Mouse (Mus musculus): Measurements from ENCODE around the gene Slc35f5. TPM values are rescaled to one million over a fixed set of nuclear protein-coding genes. Genes with fewer than 3 reads are reported as not detected.
A peak's percentile ranks its signal among the peaks of the same experiment; 100 is the strongest.
"Not testable (repeated sequence)": the region's sequence is repeated elsewhere in the genome, so short reads cannot be mapped to it uniquely, and the experiment has no call there.

The Slc35f5 gene
- polyA plus RNA-seq (2015; fragmentation: Nextera tagmentation; extraction: Ambion mirVana): 22.1 and 24.3 TPM in 2 replicates

DNA sequence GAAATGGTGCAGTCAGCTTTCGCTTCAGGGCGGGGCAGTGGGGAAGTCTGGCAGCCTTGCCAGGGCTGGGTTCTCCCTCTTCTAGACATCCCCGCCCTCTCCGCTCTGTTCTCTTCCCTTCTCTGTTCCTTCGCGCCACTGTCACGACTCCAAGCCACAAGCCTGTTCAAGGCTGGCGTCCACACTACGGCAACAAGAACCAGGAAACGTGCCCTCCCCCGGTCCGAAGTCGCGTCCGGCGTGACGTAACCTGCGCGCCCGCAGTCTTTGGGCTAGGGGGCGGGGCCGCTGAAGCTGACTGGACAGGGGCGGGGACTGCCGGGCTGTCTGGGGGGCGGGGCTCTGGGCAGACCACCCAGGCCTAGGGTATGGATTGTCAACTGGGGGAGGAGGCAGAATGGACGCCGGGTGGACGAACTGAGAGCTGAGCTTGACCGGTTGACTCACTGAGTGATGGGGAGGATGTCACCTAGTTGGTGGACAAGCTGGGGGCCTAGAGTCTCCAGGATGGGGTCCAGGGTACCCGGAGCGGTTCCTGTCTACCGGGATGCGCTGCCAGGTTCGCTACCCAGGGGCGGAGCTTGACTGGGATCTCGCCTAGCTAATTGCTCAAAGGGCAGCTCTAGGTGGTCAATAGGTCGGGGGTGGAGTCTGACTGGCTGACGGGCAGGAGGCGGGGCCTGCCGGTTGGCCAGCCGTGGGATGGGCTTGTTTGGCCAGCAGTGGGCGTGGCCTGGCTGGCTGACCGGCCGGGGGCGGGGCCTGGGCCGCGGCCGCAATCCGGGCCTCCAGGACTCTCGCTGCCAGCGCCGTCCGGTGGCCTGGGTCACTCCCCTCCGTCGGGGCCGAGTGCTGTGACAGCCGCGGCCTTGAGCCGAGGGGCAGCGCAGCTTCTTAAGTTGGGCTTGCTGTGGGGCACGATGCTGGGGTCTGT is at the start of gene Slc35f5:
Gene Slc35f5, plus strand, starts transcription at position 337 of the 934 bp plus-strand sequence.
- Histone ChIP-seq H3K9ac (peak within 1 kb of the TSS; percentile 81), H3K4me3 (peak within 1 kb of the TSS; percentile 77), H3K4me2 (peak within 1 kb of the TSS; percentile 74), H3K36me3 (ENCODE audit: poor library complexity, severe bottlenecking) (no peaks in the 10 kb centered on the region), H3K27ac (peak within 1 kb of the TSS; percentile 81), H3K4me1 (peaks cover 13% of the 10 kb centered on the region; the same call in 1 of the 2 replicates), H3K27me3 (no peaks in the 10 kb centered on the region), H3K9me3 (replicated peaks) (no peaks in the 10 kb centered on the region)
- peak; percentile 94 for ATAC-seq
- WGBS: under 1% methylated on average over 61 of the region's 61 CpGs

- Histone ChIP-seq H3K27ac (no peak overlapping the region), H3K9me3 (replicated peaks) (no peaks in the 10 kb centered on the region), H3K4me1 (no peaks in the 10 kb centered on the region), H3K9ac (no peak overlapping the region), H3K4me2 (no peak overlapping the region), H3K27me3 (no peaks in the 10 kb centered on the region), H3K36me3 (ENCODE audit: poor library complexity, severe bottlenecking) (no peaks in the 10 kb centered on the region), H3K4me3 (no peak overlapping the region)
- no peak for ATAC-seq
- WGBS: 86% methylated on average over 5 of the region's 5 CpGs
Measured at GRCm38 (mm10) chr1:125514706-125515105, 45.7 kb upstream of the Slc35f5 start.

DNA sequence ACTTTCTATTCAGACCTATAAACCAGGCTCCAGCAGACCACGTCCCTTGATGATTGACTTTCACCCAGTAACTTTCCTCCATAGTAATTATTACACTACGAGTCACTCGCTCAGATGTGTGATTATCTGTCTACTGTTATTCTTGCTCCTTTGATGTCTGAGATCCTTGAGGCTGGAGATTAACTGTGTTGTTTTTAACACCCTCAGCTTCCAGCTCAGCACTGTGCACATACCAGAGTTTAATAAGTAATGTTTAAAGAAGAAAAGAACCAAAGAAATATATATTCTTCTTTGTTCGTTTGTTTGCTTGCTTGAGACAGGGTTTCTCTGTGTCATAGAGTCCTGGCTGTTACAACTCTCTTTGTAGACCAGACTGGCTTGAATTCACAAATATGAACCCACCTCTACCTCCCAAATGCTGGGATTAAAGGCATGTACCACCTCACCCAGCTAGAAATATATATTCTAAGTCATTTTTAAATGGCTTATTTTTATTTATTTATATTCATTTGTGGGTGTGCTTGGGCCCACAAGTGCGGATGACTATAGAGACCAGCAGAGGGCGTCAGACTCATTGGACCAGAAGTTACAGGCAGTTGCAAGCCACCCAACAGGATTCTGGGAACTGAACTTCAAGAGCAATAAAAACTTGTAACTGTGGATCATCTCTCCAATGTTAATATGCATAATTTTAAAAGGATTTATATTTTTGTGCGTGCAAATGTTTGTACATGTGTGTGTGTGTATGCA is 43.3 kb upstream of the Slc35f5 start:
- WGBS: 80% methylated on average over 7 of the region's 7 CpGs
- Histone ChIP-seq H3K27ac (no peak overlapping the region), H3K4me1 (no peaks in the 10 kb centered on the region), H3K27me3 (no peaks in the 10 kb centered on the region), H3K4me3 (no peak overlapping the region), H3K9me3 (replicated peaks) (no peaks in the 10 kb centered on the region), H3K4me2 (no peak overlapping the region), H3K9ac (no peak overlapping the region), H3K36me3 (ENCODE audit: poor library complexity, severe bottlenecking) (no peaks in the 10 kb centered on the region)
- ATAC-seq: no peak

GRCm38 (mm10) chr1:125519107-125519611 is 41.2 kb upstream of the Slc35f5 start:
- no peaks in the 10 kb centered on the region for H3K4me1 ChIP-seq
- no peak overlapping the region for H3K4me2 ChIP-seq
- H3K4me3 ChIP-seq: no peak overlapping the region
- no peaks in the 10 kb centered on the region for H3K9me3 ChIP-seq (replicated peaks)
- no peaks in the 10 kb centered on the region for H3K27me3 ChIP-seq
- WGBS: 68% methylated on average over 5 of the region's 5 CpGs
- ATAC-seq: no peak
- no peak overlapping the region for H3K27ac ChIP-seq
- H3K9ac ChIP-seq: no peak overlapping the region
- no peaks in the 10 kb centered on the region for H3K36me3 ChIP-seq (ENCODE audit: poor library complexity, severe bottlenecking)

GRCm38 (mm10) chr1:125525965-125526665 is 34.3 kb upstream of the Slc35f5 start:
- Histone ChIP-seq H3K9ac (no peak overlapping the region), H3K4me1 (no peaks in the 10 kb centered on the region), H3K27me3 (no peaks in the 10 kb centered on the region), H3K9me3 (replicated peaks) (no peaks in the 10 kb centered on the region), H3K36me3 (ENCODE audit: poor library complexity, severe bottlenecking) (no peaks in the 10 kb centered on the region), H3K4me2 (no peak overlapping the region), H3K4me3 (no peak overlapping the region), H3K27ac (no peak overlapping the region)
- WGBS: 63% methylated on average over 7 of the region's 7 CpGs
- 0 out of 2 replicates have a peak, but pooled peaks have one; percentile 21 for ATAC-seq

DNA sequence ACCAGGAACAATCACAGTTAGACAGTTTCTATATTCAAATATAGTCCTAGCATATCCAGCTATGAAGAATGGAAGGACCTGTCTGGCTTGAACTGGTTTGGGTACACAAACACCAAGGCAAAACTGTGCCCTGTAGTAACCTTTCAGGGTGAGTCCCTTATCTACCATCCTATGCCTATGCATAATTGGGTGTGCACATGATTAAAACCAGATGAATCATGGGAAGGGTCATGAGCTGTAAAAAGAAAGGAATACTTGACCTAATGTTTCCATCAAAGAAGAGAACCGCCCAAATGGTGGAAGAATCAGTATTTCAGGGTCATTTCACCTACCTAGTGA is 33.8 kb upstream of the Slc35f5 start:
- no peak for ATAC-seq

GRCm38 (mm10) chr1:125527364-125527763 is 33.0 kb upstream of the Slc35f5 start:
- no peaks in the 10 kb centered on the region for H3K4me1 ChIP-seq
- no peak overlapping the region for H3K9ac ChIP-seq
- 84% methylated on average over 3 of the region's 3 CpGs for WGBS
- H3K36me3 ChIP-seq (ENCODE audit: poor library complexity, severe bottlenecking): no peaks in the 10 kb centered on the region
- no peak overlapping the region for H3K4me3 ChIP-seq
- no peak for ATAC-seq
- no peak overlapping the region for H3K27ac ChIP-seq
- H3K4me2 ChIP-seq: no peak overlapping the region
- no peaks in the 10 kb centered on the region for H3K27me3 ChIP-seq
- no peaks in the 10 kb centered on the region for H3K9me3 ChIP-seq (replicated peaks)

More for the DNA sequence above, 33.8 kb upstream of the Slc35f5 start:
- Histone ChIP-seq H3K9me3 (replicated peaks) (no peaks in the 10 kb centered on the region), H3K4me3 (no peak overlapping the region), H3K27ac (no peak overlapping the region), H3K36me3 (ENCODE audit: poor library complexity, severe bottlenecking) (no peaks in the 10 kb centered on the region), H3K27me3 (no peaks in the 10 kb centered on the region), H3K4me2 (no peak overlapping the region), H3K4me1 (no peaks in the 10 kb centered on the region), H3K9ac (no peak overlapping the region)
- 96% methylated on average over 1 of the region's 1 CpGs for WGBS

DNA sequence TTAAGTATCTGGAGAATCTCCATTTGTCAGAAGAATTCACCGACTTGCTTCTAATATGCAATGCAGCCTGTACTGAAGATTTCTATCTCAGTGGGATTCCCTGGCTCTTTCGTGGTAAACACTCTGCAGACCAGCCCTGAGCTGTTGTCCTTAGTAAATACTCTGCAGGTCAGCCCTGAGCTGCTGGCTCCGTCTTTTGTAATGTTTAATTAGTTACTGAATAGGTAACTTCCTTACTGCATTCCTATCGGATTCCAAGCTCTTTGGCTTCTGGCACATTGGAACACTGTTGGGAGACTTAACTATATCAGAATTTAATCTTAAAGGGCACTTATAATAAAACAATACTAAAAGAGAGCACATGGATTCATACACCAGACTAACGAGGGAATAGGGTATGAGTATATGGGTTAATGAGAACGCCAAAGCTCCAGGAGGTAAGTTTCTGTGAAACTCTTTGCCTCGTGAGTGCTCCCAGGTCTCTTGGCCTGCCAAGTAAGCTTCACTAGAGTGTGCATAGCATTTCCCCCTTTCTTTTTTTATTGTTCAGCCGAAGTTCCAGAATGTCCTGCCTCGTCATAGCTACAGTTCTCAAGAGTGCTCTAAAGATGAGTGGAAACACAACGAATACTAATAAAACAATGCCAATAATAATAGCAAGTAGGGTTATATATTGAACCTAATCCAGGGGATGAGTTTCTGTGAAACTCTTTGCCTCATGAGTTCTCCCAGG is 27.0 kb upstream of the Slc35f5 start:
- WGBS: 41% methylated on average over 10 of the region's 10 CpGs
- H3K9me3 ChIP-seq (replicated peaks); H3K4me2 ChIP-seq; H3K27ac ChIP-seq; H3K27me3 ChIP-seq; H3K9ac ChIP-seq; H3K4me1 ChIP-seq; H3K4me3 ChIP-seq; ATAC-seq; H3K36me3 ChIP-seq (ENCODE audit: poor library complexity, severe bottlenecking): not testable (repeated sequence)

GRCm38 (mm10) chr1:125537131-125537530 is 23.3 kb upstream of the Slc35f5 start:
- no peak overlapping the region for H3K4me2 ChIP-seq
- ATAC-seq: no peak
- H3K27ac ChIP-seq: no peak overlapping the region
- no peaks in the 10 kb centered on the region for H3K27me3 ChIP-seq
- no peaks in the 10 kb centered on the region for H3K9me3 ChIP-seq (replicated peaks)
- no peak overlapping the region for H3K9ac ChIP-seq
- no peaks in the 10 kb centered on the region for H3K4me1 ChIP-seq
- 93% methylated on average over 2 of the region's 2 CpGs for WGBS
- no peak overlapping the region for H3K4me3 ChIP-seq
- H3K36me3 ChIP-seq (ENCODE audit: poor library complexity, severe bottlenecking): no peaks in the 10 kb centered on the region

GRCm38 (mm10) chr1:125537776-125538175 is 22.6 kb upstream of the Slc35f5 start:
- Histone ChIP-seq H3K4me2 (no peak overlapping the region), H3K27ac (no peak overlapping the region), H3K4me3 (no peak overlapping the region), H3K9me3 (replicated peaks) (no peaks in the 10 kb centered on the region), H3K36me3 (ENCODE audit: poor library complexity, severe bottlenecking) (no peaks in the 10 kb centered on the region), H3K9ac (no peak overlapping the region), H3K27me3 (no peaks in the 10 kb centered on the region), H3K4me1 (no peaks in the 10 kb centered on the region; the same call in 1 of the 2 replicates)
- no peak for ATAC-seq
- WGBS: 91% methylated on average over 8 of the region's 8 CpGs

- no peak for ATAC-seq
- H3K9me3 ChIP-seq (replicated peaks): no peaks in the 10 kb centered on the region
- no peaks in the 10 kb centered on the region; the same call in 1 of the 2 replicates for H3K4me1 ChIP-seq
- H3K4me2 ChIP-seq: no peak overlapping the region
- H3K4me3 ChIP-seq: no peak overlapping the region
- 83% methylated on average over 2 of the region's 2 CpGs for whole genome bisulfite sequencing
- no peak overlapping the region for H3K9ac ChIP-seq
- H3K27me3 ChIP-seq: no peaks in the 10 kb centered on the region
- no peak overlapping the region for H3K27ac ChIP-seq
- H3K36me3 ChIP-seq (ENCODE audit: poor library complexity, severe bottlenecking): no peaks in the 10 kb centered on the region
Measured at GRCm38 (mm10) chr1:125539312-125539711, 21.1 kb upstream of the Slc35f5 start.
